Comparison of ENCODE assay signal across 17 mouse cellular contexts in genomic region chr2:129734031-129734430, GRCm38 (mm10). TPM values are rescaled to one million over a fixed set of nuclear protein-coding genes. Genes with fewer than 3 reads are reported as not detected.
"Had no signal": no experiment of that assay in that cellular context is flagged by ENCODE, and none has a peak within 500 bp of the region (broad histone marks: within the 10 kb centered on the region; RNA-seq: fewer than 3 reads in every experiment).

No protein-coding gene starts in this region.

- H3K4me2 ChIP-seq: liver, embryonic 11.5 days; liver, embryonic 15.5 days; midbrain, embryonic 13.5 days; neural tube, embryonic 15.5 days had no signal

- H3K4me1 ChIP-seq: limb, embryonic 10.5 days; liver, embryonic 15.5 days; midbrain, embryonic 13.5 days; neural tube, embryonic 15.5 days had no signal

- ATAC-seq: intestine, embryonic 16.5 days; lung, postnatal 0 days; midbrain, embryonic 13.5 days had no signal

- H3K4me3 ChIP-seq: limb, embryonic 10.5 days; liver, embryonic 15.5 days; midbrain, embryonic 13.5 days; myocyte; neural tube, embryonic 15.5 days had no signal

- H3K36me3 ChIP-seq: limb, embryonic 10.5 days; liver, embryonic 15.5 days; midbrain, embryonic 13.5 days; neural tube, embryonic 15.5 days had no signal

- H3K9me3 ChIP-seq: limb, embryonic 10.5 days; liver, embryonic 15.5 days; midbrain, embryonic 13.5 days had no signal

- H3K27ac ChIP-seq: limb, embryonic 10.5 days; liver, embryonic 15.5 days; midbrain, embryonic 13.5 days; neural tube, embryonic 15.5 days had no signal

- H3K27me3 ChIP-seq: liver, embryonic 15.5 days; midbrain, embryonic 13.5 days; neural tube, embryonic 15.5 days had no signal

- DNase-seq: kidney, adult 8-10 months; kidney, postnatal 25 days; lung, adult 2 months; lung, postnatal 36 days; spleen, adult 18-20 months; thymus, adult 18-20 months; thymus, postnatal 14 days had no signal

- H3K9ac ChIP-seq: liver, embryonic 15.5 days; midbrain, embryonic 13.5 days; neural tube, embryonic 15.5 days had no signal

RNA-seq across cellular contexts. Expression of gene Pdyn, which starts 34.4 kb away (rescaled TPM):
- total RNA-seq: megakaryocyte progenitor cell, adult 5-6 weeks had no signal
- polyA plus RNA-seq: limb, embryonic 10.5 days; lung, adult 2 months; lung, postnatal 0 days; myocyte; stomach, embryonic 14.5 days had no signal
